ENCODE assay signal across 9 mouse cellular contexts in genomic region chr19:37377404-37377990, GRCm38 (mm10). TPM values are rescaled to one million over a fixed set of nuclear protein-coding genes. Genes with fewer than 3 reads are reported as not detected.
DNase-seq lines count a peak whose midpoint lies in the region; ATAC-seq lines count a peak whose summit lies in the region.
"Had no signal": no experiment of that assay in that cellular context is flagged by ENCODE, and none has a peak within 500 bp of the region (broad histone marks: within the 10 kb centered on the region; RNA-seq: fewer than 3 reads in every experiment).

No protein-coding gene starts in this region.

- peak overlapping the region; percentile 65 for H3K9ac ChIP-seq in kidney, embryonic 15.5 days
- H3K9ac ChIP-seq in hindbrain, embryonic 14.5 days = peak overlapping the region; percentile 51; the same call in 1 of the 2 replicates
- H3K9ac ChIP-seq in midbrain, embryonic 16.5 days (ENCODE audit: low read depth, low read length) = no peak overlapping the region

- H3K4me1 ChIP-seq in kidney, embryonic 15.5 days = peaks cover 31% of the 10 kb centered on the region
- H3K4me1 ChIP-seq in hindbrain, embryonic 14.5 days (replicated peaks; ENCODE audit: control insufficient read depth, insufficient read depth, low read length) = peaks cover 10% of the 10 kb centered on the region
- peaks cover 11% of the 10 kb centered on the region; the same call in 1 of the 2 replicates for H3K4me1 ChIP-seq in midbrain, embryonic 16.5 days (ENCODE audit: control insufficient read depth, insufficient read depth, low read length)

- no peak overlapping the region for H3K27ac ChIP-seq in kidney, embryonic 15.5 days
- no peak overlapping the region for H3K27ac ChIP-seq in hindbrain, embryonic 14.5 days
- H3K27ac ChIP-seq in midbrain, embryonic 16.5 days (ENCODE audit: low read length) = no peak overlapping the region

- H3K4me3 ChIP-seq in kidney, embryonic 15.5 days (replicated peaks) = peak overlapping the region; percentile 72
- peak overlapping the region; percentile 71 for H3K4me3 ChIP-seq in hindbrain, embryonic 14.5 days (replicated peaks; ENCODE audit: low read length)
- H3K4me3 ChIP-seq in midbrain, embryonic 16.5 days (ENCODE audit: low read depth, low read length) = no peak overlapping the region

- 15% methylated on average over 8 of the region's 8 CpGs for WGBS in kidney, embryonic 15.5 days
- 31% methylated on average over 8 of the region's 8 CpGs for WGBS in hindbrain, embryonic 14.5 days
- 24% methylated on average over 8 of the region's 8 CpGs for WGBS in midbrain, embryonic 16.5 days

- no peaks in the 10 kb centered on the region for H3K27me3 ChIP-seq in kidney, embryonic 15.5 days
- H3K27me3 ChIP-seq in hindbrain, embryonic 14.5 days (ENCODE audit: control insufficient read depth, insufficient read depth, low read length) = no peaks in the 10 kb centered on the region
- H3K27me3 ChIP-seq in midbrain, embryonic 16.5 days (ENCODE audit: control insufficient read depth, insufficient read depth, low read depth, low read length) = no peaks in the 10 kb centered on the region

- H3K36me3 ChIP-seq in kidney, embryonic 15.5 days = peaks cover 4% of the 10 kb centered on the region; the same call in 1 of the 2 replicates
- H3K36me3 ChIP-seq in hindbrain, embryonic 14.5 days (replicated peaks; ENCODE audit: control insufficient read depth, insufficient read depth) = no peaks in the 10 kb centered on the region
- no peaks in the 10 kb centered on the region for H3K36me3 ChIP-seq in midbrain, embryonic 16.5 days (ENCODE audit: control insufficient read depth, insufficient read depth, low read length)

- H3K4me2 ChIP-seq in kidney, embryonic 15.5 days = peak overlapping the region; percentile 67
- peak overlapping the region; percentile 81 for H3K4me2 ChIP-seq in hindbrain, embryonic 14.5 days (replicated peaks)
- peak overlapping the region; percentile 12; the same call in 1 of the 2 replicates for H3K4me2 ChIP-seq in midbrain, embryonic 16.5 days (ENCODE audit: low read length)

- ATAC-seq in kidney, embryonic 15.5 days (replicated peaks; ENCODE audit: low FRiP score) = no peak
- no peak for ATAC-seq in hindbrain, embryonic 14.5 days (ENCODE audit: low FRiP score)
- no peak for ATAC-seq in midbrain, embryonic 16.5 days

- DNase-seq in kidney, adult 18-20 months = no peak
- peak; percentile 47 for DNase-seq in NIH3T3 (ENCODE audit: low read depth)
- no peak for DNase-seq in hindbrain, embryonic 14.5 days (ENCODE audit: low spot score)
- DNase-seq in cerebellum, postnatal 36 days = no peak
- DNase-seq in spleen, adult 18-20 months = no peak
- no peak for DNase-seq in frontal cortex, postnatal 14 days (ENCODE audit: low spot score in 2 of 2)
- DNase-seq: thymus, adult 18-20 months had no signal

- no peaks in the 10 kb centered on the region for H3K9me3 ChIP-seq in kidney, embryonic 15.5 days (replicated peaks)
- H3K9me3 ChIP-seq in hindbrain, embryonic 14.5 days (ENCODE audit: control insufficient read depth, low read length) = no peaks in the 10 kb centered on the region
- no peaks in the 10 kb centered on the region for H3K9me3 ChIP-seq in midbrain, embryonic 16.5 days (replicated peaks; ENCODE audit: control insufficient read depth, low read length, poor library complexity, severe bottlenecking)

RNA-seq across cellular contexts. Expression of gene Kif11, which starts 1.3 kb away (rescaled TPM):
- 60.8 and 60.9 TPM in 2 replicates for polyA plus RNA-seq in kidney, embryonic 15.5 days (2015; fragmentation: Nextera tagmentation; extraction: Ambion mirVana)
- polyA plus RNA-seq in hindbrain, embryonic 14.5 days (2014; fragmentation: Nextera tagmentation; extraction: Ambion mirVana) = 10.5 and 12.5 TPM in 2 replicates
- polyA plus RNA-seq in midbrain, embryonic 16.5 days (2015; fragmentation: Nextera tagmentation; extraction: Ambion mirVana) = 6.3 and 7.7 TPM in 2 replicates

RNA-seq across cellular contexts. Expression of gene Ide, which starts 39.8 kb away (rescaled TPM):
- polyA plus RNA-seq in kidney, embryonic 15.5 days (2015; fragmentation: Nextera tagmentation; extraction: Ambion mirVana) = 53.3 and 56.6 TPM in 2 replicates
- 54.3 and 65.3 TPM in 2 replicates for polyA plus RNA-seq in hindbrain, embryonic 14.5 days (2014; fragmentation: Nextera tagmentation; extraction: Ambion mirVana)
- 37.8 and 41.9 TPM in 2 replicates for polyA plus RNA-seq in midbrain, embryonic 16.5 days (2015; fragmentation: Nextera tagmentation; extraction: Ambion mirVana)

RNA-seq across cellular contexts. Expression of gene Hhex, which starts 57.1 kb away (rescaled TPM):
- 17.4 and 19.9 TPM in 2 replicates for polyA plus RNA-seq in kidney, embryonic 15.5 days (2015; fragmentation: Nextera tagmentation; extraction: Ambion mirVana)
- polyA plus RNA-seq in hindbrain, embryonic 14.5 days (2014; fragmentation: Nextera tagmentation; extraction: Ambion mirVana) = 4.1 and 5.1 TPM in 2 replicates
- polyA plus RNA-seq in midbrain, embryonic 16.5 days (2015; fragmentation: Nextera tagmentation; extraction: Ambion mirVana) = 4.6 TPM in 2 replicates

Comparison
In these comparisons a context has a peak if more than half of its experiments do, and no peak if none do; other contexts are left out.
1. H3K4me2 ChIP-seq: peak in every context shown above with its lines; median percentile 81 in hindbrain, embryonic 14.5 days; 67 in kidney, embryonic 15.5 days; 12 in midbrain, embryonic 16.5 days.